Mouse (Mus musculus) 416B (cell line): ENCODE measurements around the gene Cpz.

ENCODE experiments used
- DNase-seq: peaks from one replicate; pipeline ENCODE4 v3.0.0; 2011; ENCODE audit warnings: low read depth

The Cpz gene

GRCm38 (mm10) chr5:35525469-35526123 lies at the start of gene Cpz:
Gene Cpz (minus strand): TSS chr5:35525698.
- DNase-seq, result no peak

GRCm38 (mm10) chr5:35574653-35575599 lies 49.4 kb upstream of the Cpz start, which contains the start of gene Trmt44:
Gene Trmt44 (minus strand): TSS chr5:35575070.
- DNase-seq, result peak; percentile 91

- DNase-seq, result no peak
Observed at GRCm38 (mm10) chr5:35571546-35571945, 46.0 kb upstream of the Cpz start.

GRCm38 (mm10) chr5:35566632-35567031 lies 41.1 kb upstream of the Cpz start:
- peak; percentile 19 for DNase-seq

- DNase-seq, result no peak
Observed at GRCm38 (mm10) chr5:35565217-35565616, 39.7 kb upstream of the Cpz start.

- peak; percentile 66 for DNase-seq
Observed at GRCm38 (mm10) chr5:35563449-35563848, 38.0 kb upstream of the Cpz start.

- no peak for DNase-seq
Observed at GRCm38 (mm10) chr5:35562616-35563015, 37.1 kb upstream of the Cpz start.

GRCm38 (mm10) chr5:35559447-35559846 lies 33.9 kb upstream of the Cpz start:
- no peak for DNase-seq

GRCm38 (mm10) chr5:35557946-35558621 lies 32.6 kb upstream of the Cpz start:
- DNase-seq, result no peak

GRCm38 (mm10) chr5:35556393-35556792 lies 30.9 kb upstream of the Cpz start:
- DNase-seq, result no peak

- DNase-seq, result no peak
Observed at GRCm38 (mm10) chr5:35552838-35553539, 27.5 kb upstream of the Cpz start.

GRCm38 (mm10) chr5:35551855-35552837 lies 26.6 kb upstream of the Cpz start:
- no peak for DNase-seq

GRCm38 (mm10) chr5:35546127-35546526 lies 20.6 kb upstream of the Cpz start:
- no peak for DNase-seq

GRCm38 (mm10) chr5:35541059-35541790 lies 15.7 kb upstream of the Cpz start:
- no peak for DNase-seq

GRCm38 (mm10) chr5:35540555-35540954 lies 15.1 kb upstream of the Cpz start:
- DNase-seq, result no peak

GRCm38 (mm10) chr5:35539576-35539975 lies 14.1 kb upstream of the Cpz start:
- DNase-seq, result no peak

- no peak for DNase-seq
Observed at GRCm38 (mm10) chr5:35538022-35538421, 12.5 kb upstream of the Cpz start.

- DNase-seq, result no peak
Observed at GRCm38 (mm10) chr5:35537474-35537873, 12.0 kb upstream of the Cpz start.

GRCm38 (mm10) chr5:35536271-35536670 lies 10.8 kb upstream of the Cpz start:
- peak; percentile 21 for DNase-seq

GRCm38 (mm10) chr5:35531586-35531985 lies 6.1 kb upstream of the Cpz start:
- peak; percentile 77 for DNase-seq
